Mouse (Mus musculus): ENCODE measurements around the gene Svs6.
"Not testable (repeated sequence)": the region's sequence is repeated elsewhere in the genome, so short reads cannot be mapped to it uniquely, and the experiment has no call there.

The Svs6 gene

GRCm38 (mm10) chr2:164316451-164316850, at the start of gene Svs6:
TSS of gene Svs6 (plus strand) at chr2:164316751.
- DNase-seq = not testable (repeated sequence)

DNA sequence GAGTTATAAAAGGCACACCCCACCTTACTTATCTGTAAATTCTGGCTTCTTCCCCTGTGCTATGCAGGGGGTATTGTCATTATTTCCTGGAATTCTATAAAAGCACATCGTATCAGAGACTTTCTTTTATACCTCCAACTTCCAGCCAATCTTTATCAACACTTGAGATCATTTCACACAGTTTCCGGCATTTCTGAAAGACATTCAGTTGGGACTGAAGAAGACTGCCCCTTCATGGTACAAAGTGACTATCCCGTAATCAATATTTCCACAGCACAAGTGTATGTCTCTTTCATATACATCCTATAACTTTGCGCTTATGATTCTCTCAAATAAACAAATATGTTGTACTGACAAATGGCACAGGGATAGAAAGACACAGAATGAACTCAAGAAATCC, 38.2 kb upstream of the Svs6 start, which contains the start of gene Svs4:
Svs4 (minus strand) TSS at position 101 of the 400 bp plus-strand sequence.
- DNase-seq = no peak

DNA sequence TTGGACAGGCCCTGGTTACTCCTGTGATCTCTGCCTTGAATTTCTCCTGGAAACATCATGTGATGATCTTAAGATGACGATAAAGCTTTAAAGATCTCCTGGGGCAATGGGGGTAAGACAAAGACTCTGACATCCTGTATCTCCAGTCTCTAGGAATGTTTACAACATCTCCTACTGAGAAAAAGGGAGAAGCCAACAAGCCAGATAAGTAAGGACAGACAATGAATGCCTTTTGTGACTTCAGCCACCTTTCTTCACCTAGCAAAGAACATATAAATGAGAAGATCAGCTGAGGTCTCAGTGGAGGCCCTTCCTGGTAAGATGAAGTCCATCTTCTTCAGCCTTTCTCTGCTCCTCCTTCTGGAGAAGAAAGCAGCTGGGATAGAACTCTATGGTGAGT, 27.6 kb upstream of the Svs6 start, which contains the start of gene Svs3a:
Svs3a (plus strand) TSS at position 301 of the 400 bp plus-strand sequence.
- DNase-seq = not testable (repeated sequence)

DNA sequence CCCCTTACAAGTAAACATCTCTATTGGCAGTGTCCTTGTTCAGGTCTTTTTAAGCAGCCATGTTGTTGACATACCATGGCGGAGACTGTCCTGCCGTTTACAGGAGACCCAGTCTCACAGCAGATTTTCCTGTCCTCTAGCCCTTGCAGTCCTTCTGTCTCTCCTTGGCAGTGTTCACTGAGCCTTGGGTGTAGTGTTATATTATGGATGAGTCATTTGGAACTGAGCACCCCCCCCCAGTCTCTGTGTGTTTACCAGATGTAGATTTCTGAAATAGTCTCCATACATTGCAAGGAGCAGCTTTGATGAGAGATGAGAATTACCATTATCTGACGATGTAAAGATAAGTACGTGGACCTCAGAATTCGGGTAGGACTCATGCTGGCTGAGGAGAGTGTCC, 4.0 kb upstream of the Svs6 start:
- no peak for DNase-seq

DNA sequence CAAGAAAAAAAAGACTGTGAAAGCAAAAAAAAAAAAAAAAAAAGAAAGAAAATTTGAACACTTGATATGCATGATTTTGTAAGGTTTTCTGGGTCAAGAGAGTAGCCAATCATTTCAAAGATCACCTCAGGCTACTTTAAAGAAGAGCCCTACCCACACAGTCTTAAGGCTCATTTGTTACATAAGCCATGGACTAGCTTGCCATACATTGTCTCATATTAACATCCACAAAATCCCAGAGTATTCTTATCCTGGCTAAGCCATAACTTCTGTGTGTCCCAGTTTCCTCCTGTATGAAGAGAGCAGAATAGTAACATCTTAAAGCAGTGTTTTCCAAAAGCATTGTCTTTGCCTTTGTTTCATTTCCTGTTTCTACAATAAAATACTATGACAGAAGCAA, 1.1 kb upstream of the Svs6 start:
- DNase-seq = not testable (repeated sequence)

DNA sequence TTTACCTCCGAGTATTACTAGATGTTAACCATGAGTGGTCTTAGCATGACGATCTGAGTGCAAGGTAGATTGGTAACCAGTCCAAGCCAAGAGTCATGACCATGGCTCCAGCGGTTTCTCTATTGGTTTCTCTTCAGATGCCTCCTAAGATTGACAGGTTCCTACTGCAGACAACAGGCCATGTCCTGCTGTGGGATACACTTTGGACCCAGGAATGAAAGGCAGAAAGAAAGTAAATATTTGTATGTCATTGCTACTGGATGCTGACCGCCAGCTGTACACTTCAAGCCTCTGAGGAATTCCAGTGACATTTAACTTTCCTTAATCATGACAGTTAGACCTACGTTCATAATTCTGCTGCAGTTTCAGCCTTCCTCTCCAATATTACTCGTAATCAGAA, 4.4 kb downstream of the Svs6 start:
- DNase-seq = no peak

- DNase-seq = not testable (repeated sequence)
Observed at GRCm38 (mm10) chr2:164332440-164332839, 15.9 kb downstream of the Svs6 start, which contains the start of gene Svs5. TSS of gene Svs5 (plus strand) at chr2:164332740.

GRCm38 (mm10) chr2:164343732-164344131, 27.2 kb downstream of the Svs6 start:
- DNase-seq = not testable (repeated sequence)

DNA sequence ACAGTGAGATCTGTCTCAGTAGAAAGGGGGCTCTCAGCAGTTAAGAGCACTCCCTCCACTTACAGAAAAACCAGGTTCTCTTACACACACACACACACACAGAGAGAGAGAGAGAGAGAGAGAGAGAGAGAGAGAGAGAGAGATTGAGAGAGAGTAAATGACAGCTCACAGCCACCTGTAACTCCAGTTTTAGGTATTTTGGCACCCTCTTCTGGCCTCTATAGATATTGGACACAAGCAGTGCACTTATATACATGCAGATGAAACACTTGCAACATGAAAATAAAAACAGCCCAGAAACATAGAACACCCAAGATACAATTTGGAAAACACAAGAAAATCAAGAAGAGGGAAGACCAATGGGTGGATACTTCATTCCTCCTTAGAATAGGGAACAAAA, 31.1 kb downstream of the Svs6 start:
- not testable (repeated sequence) for DNase-seq

DNA sequence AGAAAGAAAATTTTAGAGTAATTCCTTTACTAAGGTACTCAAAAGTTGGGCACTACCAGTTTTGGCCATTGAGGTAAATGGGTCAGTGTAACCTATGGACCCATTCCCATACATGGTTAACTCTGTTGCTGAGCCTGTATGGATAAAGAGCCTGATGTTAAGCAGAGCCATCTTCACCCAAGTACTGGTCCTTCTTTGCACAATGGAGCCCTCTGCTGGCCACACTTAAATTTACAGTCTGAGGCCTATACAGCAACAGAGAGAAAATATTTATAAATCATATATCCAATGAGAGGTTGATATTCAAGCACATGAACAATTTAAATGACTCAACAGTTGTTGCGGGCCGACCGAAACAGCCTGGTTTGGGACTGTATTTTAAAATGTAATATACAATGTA, 32.4 kb downstream of the Svs6 start:
- peak; percentile 33 for DNase-seq

GRCm38 (mm10) chr2:164352697-164353096, 36.1 kb downstream of the Svs6 start:
- DNase-seq = no peak

GRCm38 (mm10) chr2:164353356-164353755, 36.8 kb downstream of the Svs6 start:
- DNase-seq = no peak

- no peak for DNase-seq
Observed at GRCm38 (mm10) chr2:164356177-164356967, 39.8 kb downstream of the Svs6 start.

DNA sequence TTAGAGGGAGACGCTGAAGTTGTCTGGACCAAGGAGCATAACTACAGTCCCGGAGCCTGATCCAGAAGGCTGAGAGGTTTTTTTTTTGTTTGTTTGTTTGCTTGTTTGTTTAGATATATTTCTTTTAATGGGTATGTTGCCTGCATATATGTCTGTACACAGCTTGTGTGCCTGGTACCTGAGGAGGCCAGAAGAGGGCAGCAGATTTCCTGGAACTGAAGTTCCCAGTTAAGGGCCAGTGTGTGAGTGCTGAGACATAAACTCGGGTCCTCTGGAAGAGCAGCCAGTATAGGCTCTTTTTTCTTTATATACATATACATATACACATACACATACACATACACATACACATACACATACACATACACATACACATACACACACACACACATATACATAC, 41.8 kb downstream of the Svs6 start:
- DNase-seq = no peak

DNA sequence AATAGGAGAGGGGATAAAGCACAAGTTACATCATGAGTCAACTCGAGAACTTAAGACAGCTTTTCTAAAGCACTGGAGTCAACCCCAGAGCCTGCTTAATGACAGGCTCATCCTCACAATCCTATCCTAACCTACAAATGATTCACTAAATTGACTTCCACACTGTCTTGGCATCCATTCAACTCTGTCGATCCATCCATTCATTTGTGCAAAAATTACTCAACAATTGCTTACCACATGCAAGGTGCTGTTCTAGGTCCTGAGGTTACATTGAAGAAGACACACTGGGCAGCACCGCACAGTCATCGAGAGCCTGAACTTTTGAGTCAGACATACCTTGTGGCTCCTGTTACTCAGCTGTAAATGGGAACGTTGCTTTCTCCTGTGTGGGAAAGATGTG, 42.5 kb downstream of the Svs6 start:
- DNase-seq = no peak

DNA sequence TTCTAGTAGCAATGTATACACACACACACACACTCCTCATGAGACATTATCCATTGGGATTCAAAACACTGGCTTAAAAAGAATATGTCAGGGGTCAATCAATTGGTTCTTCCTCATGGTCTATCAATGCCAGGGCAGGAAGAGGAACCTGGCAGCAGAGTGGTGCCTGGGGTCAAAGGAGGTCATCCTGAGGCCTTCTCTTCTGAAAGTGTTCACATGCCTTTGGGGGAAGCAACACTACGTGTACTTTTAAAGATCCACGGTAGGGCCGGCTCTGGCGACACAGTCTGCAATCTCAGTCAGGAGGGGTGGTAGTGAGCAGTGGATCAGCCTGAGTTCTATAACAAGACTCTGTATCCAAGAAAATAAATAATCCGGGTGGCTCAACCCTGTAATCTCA, 43.1 kb downstream of the Svs6 start:
- no peak for DNase-seq

- DNase-seq = no peak
Observed at GRCm38 (mm10) chr2:164360974-164361657, 44.6 kb downstream of the Svs6 start.

GRCm38 (mm10) chr2:164366947-164367346, 50.4 kb downstream of the Svs6 start:
- no peak for DNase-seq

All from kidney, adult 18-20 months (tissue).